Mouse (Mus musculus) olfactory bulb, adult 2 months (tissue): Measurements from ENCODE around the gene Atf7ip2.

ENCODE experiments used
- CTCF ChIP-seq: fragments of 200-500 bp; IDR thresholded peaks from 2 replicates; pipeline ENCODE4 v1.5.1; 2012; ENCODE audit warnings: low read depth, mild to moderate bottlenecking, low read length, moderate library complexity; ENCODE audit not compliant: insufficient read depth
- POLR2A ChIP-seq: fragments of 200-500 bp; IDR thresholded peaks from 2 replicates; pipeline ENCODE4 v1.6.1; 2012; ENCODE audit warnings: mild to moderate bottlenecking, low read depth, low read length, moderate library complexity; ENCODE audit not compliant: insufficient read depth

- TF ChIP-seq POLR2A (no peak), CTCF (no peak)
Observed at GRCm38 (mm10) chr16:10172179-10172820, 20.2 kb upstream of the Atf7ip2 start.
